ENCODE assay signal across 26 mouse cellular contexts in the genomic region with DNA sequence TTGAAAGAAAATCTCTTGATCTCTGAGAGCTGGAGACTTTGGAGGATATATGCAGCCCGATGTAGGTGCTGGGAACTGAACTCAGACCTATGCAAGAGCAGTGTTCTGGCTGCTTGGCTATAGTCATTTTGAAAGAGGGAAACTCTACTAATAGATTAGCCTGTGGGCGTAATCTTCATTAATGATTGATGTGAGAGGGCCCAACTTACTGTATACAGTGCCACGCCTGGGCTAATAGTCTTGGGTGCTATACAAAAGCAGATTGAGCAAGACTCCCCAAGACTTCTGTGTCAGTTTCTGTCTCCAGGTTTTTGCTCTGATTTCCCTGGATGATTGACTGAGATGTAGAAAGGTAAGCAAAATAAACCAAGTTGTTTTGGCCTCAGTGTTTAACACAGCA.
A peak's percentile ranks its signal among the peaks of the same experiment; 100 is the strongest.
DNase-seq lines count a peak whose midpoint lies in the region; ATAC-seq and TF ChIP-seq lines count a peak whose summit lies in the region.
"Had no signal": no experiment of that assay in that cellular context is flagged by ENCODE, and none has a peak within 500 bp of the region (broad histone marks: within the 10 kb centered on the region; RNA-seq: fewer than 3 reads in every experiment).

No protein-coding gene starts in this region.

- H3K4me3 ChIP-seq in intestine, embryonic 15.5 days (replicated peaks) = no peak overlapping the region
- no peak overlapping the region for H3K4me3 ChIP-seq in intestine, postnatal 0 days (ENCODE audit: low read depth, low read length)
- H3K4me3 ChIP-seq in stomach, postnatal 0 days (ENCODE audit: low read depth, low read length) = no peak overlapping the region
- H3K4me3 ChIP-seq in layer of hippocampus, adult 2 months = no peak overlapping the region
- no peak overlapping the region for H3K4me3 ChIP-seq in neural tube, embryonic 15.5 days (replicated peaks)
- H3K4me3 ChIP-seq: embryonic facial prominence, embryonic 10.5 days; embryonic facial prominence, embryonic 12.5 days; forebrain, embryonic 10.5 days; forebrain, embryonic 12.5 days had no signal

- H3K4me1 ChIP-seq in intestine, embryonic 15.5 days (replicated peaks) = no peaks in the 10 kb centered on the region
- no peaks in the 10 kb centered on the region for H3K4me1 ChIP-seq in intestine, postnatal 0 days (replicated peaks; ENCODE audit: control insufficient read depth, insufficient read depth, low read length)
- H3K4me1 ChIP-seq in stomach, postnatal 0 days (replicated peaks; ENCODE audit: control insufficient read depth, insufficient read depth) = no peaks in the 10 kb centered on the region
- H3K4me1 ChIP-seq in neural tube, embryonic 15.5 days = no peaks in the 10 kb centered on the region
- H3K4me1 ChIP-seq: embryonic facial prominence, embryonic 10.5 days; embryonic facial prominence, embryonic 12.5 days; forebrain, embryonic 10.5 days; forebrain, embryonic 12.5 days had no signal

- peak; percentile 7 for DNase-seq in fat pad, adult 2 months (ENCODE audit: extremely low read depth, low read depth, low spot score)
- no peak for DNase-seq in stomach, postnatal 0 days (ENCODE audit: low spot score)
- DNase-seq in layer of hippocampus, adult 2 months (ENCODE audit: low spot score in 2 of 2) = no peak
- no peak for DNase-seq in natural killer cell, adult 2 months (ENCODE audit: low spot score in 2 of 2)
- DNase-seq: adrenal gland, adult 8-10 months; adrenal gland, postnatal 14 days; adrenal gland, postnatal 36 days; B cell, adult 2 months; cerebellum, adult 11-12 months; cerebellum, adult 2 months; cerebellum, adult 9-10 months; cerebellum, postnatal 10 days; cerebellum, postnatal 25 days had no signal

- no peak overlapping the region for H3K27ac ChIP-seq in intestine, embryonic 15.5 days
- H3K27ac ChIP-seq in intestine, postnatal 0 days (ENCODE audit: low read depth, low read length) = no peak overlapping the region
- no peak overlapping the region for H3K27ac ChIP-seq in stomach, postnatal 0 days (replicated peaks)
- no peak overlapping the region for H3K27ac ChIP-seq in layer of hippocampus, adult 2 months
- H3K27ac ChIP-seq in neural tube, embryonic 15.5 days (replicated peaks) = no peak overlapping the region
- H3K27ac ChIP-seq: embryonic facial prominence, embryonic 10.5 days; embryonic facial prominence, embryonic 12.5 days; forebrain, embryonic 10.5 days; forebrain, embryonic 12.5 days had no signal

- no peak for TF ChIP-seq EP300 in stomach, postnatal 0 days (optimal IDR thresholded peaks at IDR 0.05)

- H3K9ac ChIP-seq in intestine, embryonic 15.5 days = no peak overlapping the region
- H3K9ac ChIP-seq in intestine, postnatal 0 days (ENCODE audit: low read depth, low read length) = no peak overlapping the region
- no peak overlapping the region for H3K9ac ChIP-seq in stomach, postnatal 0 days (ENCODE audit: low read length)
- H3K9ac ChIP-seq in neural tube, embryonic 15.5 days (replicated peaks) = no peak overlapping the region
- H3K9ac ChIP-seq: embryonic facial prominence, embryonic 12.5 days; forebrain, embryonic 12.5 days had no signal

- H3K4me2 ChIP-seq in intestine, embryonic 15.5 days (replicated peaks) = no peak overlapping the region
- no peak overlapping the region for H3K4me2 ChIP-seq in intestine, postnatal 0 days (replicated peaks; ENCODE audit: low read depth)
- H3K4me2 ChIP-seq in stomach, postnatal 0 days (replicated peaks; ENCODE audit: low read depth) = no peak overlapping the region
- no peak overlapping the region for H3K4me2 ChIP-seq in neural tube, embryonic 15.5 days
- H3K4me2 ChIP-seq: embryonic facial prominence, embryonic 12.5 days; forebrain, embryonic 12.5 days had no signal

- H3K27me3 ChIP-seq in intestine, embryonic 15.5 days (replicated peaks) = no peaks in the 10 kb centered on the region
- H3K27me3 ChIP-seq in intestine, postnatal 0 days (replicated peaks; ENCODE audit: control insufficient read depth, insufficient read depth, low read length) = no peaks in the 10 kb centered on the region
- no peaks in the 10 kb centered on the region for H3K27me3 ChIP-seq in stomach, postnatal 0 days (ENCODE audit: control insufficient read depth, insufficient read depth, low read length)
- H3K27me3 ChIP-seq in neural tube, embryonic 15.5 days (replicated peaks) = no peaks in the 10 kb centered on the region
- H3K27me3 ChIP-seq: CH12.LX; embryonic facial prominence, embryonic 12.5 days; forebrain, embryonic 12.5 days; Patski had no signal

- WGBS in intestine, embryonic 15.5 days = 77% methylated on average over 3 of the region's 3 CpGs
- WGBS in intestine, postnatal 0 days = 58% methylated on average over 3 of the region's 3 CpGs
- WGBS in stomach, postnatal 0 days = 69% methylated on average over 3 of the region's 3 CpGs
- WGBS in neural tube, embryonic 15.5 days = 87% methylated on average over 3 of the region's 3 CpGs

- H3K36me3 ChIP-seq in intestine, embryonic 15.5 days = no peaks in the 10 kb centered on the region
- no peaks in the 10 kb centered on the region for H3K36me3 ChIP-seq in intestine, postnatal 0 days (ENCODE audit: control insufficient read depth, insufficient read depth)
- no peaks in the 10 kb centered on the region for H3K36me3 ChIP-seq in stomach, postnatal 0 days (ENCODE audit: control insufficient read depth, insufficient read depth, low read length)
- H3K36me3 ChIP-seq in neural tube, embryonic 15.5 days = no peaks in the 10 kb centered on the region
- H3K36me3 ChIP-seq: embryonic facial prominence, embryonic 10.5 days; embryonic facial prominence, embryonic 12.5 days; forebrain, embryonic 10.5 days; forebrain, embryonic 12.5 days; G1E had no signal

- peak; percentile 84 for ATAC-seq in intestine, embryonic 15.5 days
- ATAC-seq in intestine, postnatal 0 days = peak; percentile 74
- ATAC-seq in stomach, postnatal 0 days (ENCODE audit: low FRiP score, low TSS enrichment) = peak; percentile 63
- no peak for ATAC-seq in neural tube, embryonic 15.5 days (ENCODE audit: low FRiP score)
- ATAC-seq: activated CD4-positive, CD25-positive, alpha-beta regulatory T cell, adult 4 months; CD4-positive, CD25-positive, alpha-beta regulatory T cell, adult 4 months; forebrain, embryonic 14.5 days; Patski had no signal

- no peak for TF ChIP-seq CTCF in intestine, postnatal 0 days (IDR thresholded peaks at IDR 0.05; ENCODE audit: low read depth)
- TF ChIP-seq CTCF in stomach, postnatal 0 days (IDR thresholded peaks at IDR 0.05; ENCODE audit: low read depth) = no peak
- TF ChIP-seq CTCF in layer of hippocampus, adult 2 months (conservative IDR thresholded peaks at IDR 0.05) = no peak

- no peaks in the 10 kb centered on the region for H3K9me3 ChIP-seq in intestine, embryonic 15.5 days
- H3K9me3 ChIP-seq in intestine, postnatal 0 days (ENCODE audit: control insufficient read depth) = no peaks in the 10 kb centered on the region
- H3K9me3 ChIP-seq in stomach, postnatal 0 days (ENCODE audit: control insufficient read depth, low read length) = no peaks in the 10 kb centered on the region
- no peaks in the 10 kb centered on the region for H3K9me3 ChIP-seq in neural tube, embryonic 15.5 days (replicated peaks)
- H3K9me3 ChIP-seq: embryonic facial prominence, embryonic 10.5 days; embryonic facial prominence, embryonic 12.5 days; forebrain, embryonic 10.5 days; forebrain, embryonic 12.5 days; G1E had no signal
